Mouse (Mus musculus) layer of hippocampus, postnatal 25 days (tissue): ENCODE results near the gene Ahdc1. TPM values are rescaled to one million over a fixed set of nuclear protein-coding genes. Genes with fewer than 3 reads are reported as not detected.

Source experiments
- DNase-seq, 2 experiments: peaks; one replicate each; pipeline ENCODE4 v3.0.0; 2022; ENCODE audit warnings: mixed read lengths in 2 of 2, low spot score in 1 of 2; ENCODE audit errors: extremely low spot score in 1 of 2
- total RNA-seq, 2 experiments: library from RNA; stranded (reverse); gene quantifications; 2 replicates each; pipeline ENCODE4 v1.2.3; 2021

Gene Ahdc1
- total RNA-seq, 2 experiments from 2014 or later: 96.9 to 109 TPM

DNA sequence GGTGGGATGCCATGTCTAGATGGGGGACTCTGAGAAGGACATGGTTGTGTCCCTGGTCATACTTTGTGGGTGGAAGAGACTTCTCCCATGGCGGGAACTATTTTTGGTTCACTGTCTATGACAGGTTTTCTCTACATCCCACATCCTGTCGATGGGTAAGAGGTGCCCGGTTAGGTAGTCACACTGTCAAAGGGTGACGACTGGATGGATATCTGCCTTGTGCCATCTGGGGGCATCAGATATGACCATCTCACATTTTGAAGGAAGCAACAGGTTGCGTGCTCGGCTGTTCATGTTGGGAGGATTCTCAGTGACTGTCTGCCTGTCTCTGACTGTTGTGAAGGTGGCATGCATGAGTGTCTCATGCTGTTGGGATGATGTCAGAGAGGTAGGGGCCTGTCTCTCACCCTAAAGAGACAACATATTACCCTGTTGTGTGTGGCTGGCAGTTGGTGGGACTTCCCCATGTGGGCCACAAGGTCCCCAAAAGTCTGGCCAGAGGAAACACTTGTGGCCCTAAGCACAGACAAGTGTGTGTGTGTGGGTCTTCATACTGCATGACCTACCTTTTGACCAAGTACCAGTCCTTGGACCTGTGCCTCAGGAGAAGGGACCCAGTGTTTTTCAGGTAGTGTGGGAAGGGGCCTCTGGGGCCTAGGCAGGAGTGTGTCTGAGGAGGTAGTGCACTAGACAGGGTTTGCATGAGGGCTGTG, 39.9 kb downstream of the Ahdc1 start:
- DNase-seq: no peak

GRCm38 (mm10) chr4:133051550-133051865, 40.4 kb downstream of the Ahdc1 start:
- DNase-seq: no peak

DNA sequence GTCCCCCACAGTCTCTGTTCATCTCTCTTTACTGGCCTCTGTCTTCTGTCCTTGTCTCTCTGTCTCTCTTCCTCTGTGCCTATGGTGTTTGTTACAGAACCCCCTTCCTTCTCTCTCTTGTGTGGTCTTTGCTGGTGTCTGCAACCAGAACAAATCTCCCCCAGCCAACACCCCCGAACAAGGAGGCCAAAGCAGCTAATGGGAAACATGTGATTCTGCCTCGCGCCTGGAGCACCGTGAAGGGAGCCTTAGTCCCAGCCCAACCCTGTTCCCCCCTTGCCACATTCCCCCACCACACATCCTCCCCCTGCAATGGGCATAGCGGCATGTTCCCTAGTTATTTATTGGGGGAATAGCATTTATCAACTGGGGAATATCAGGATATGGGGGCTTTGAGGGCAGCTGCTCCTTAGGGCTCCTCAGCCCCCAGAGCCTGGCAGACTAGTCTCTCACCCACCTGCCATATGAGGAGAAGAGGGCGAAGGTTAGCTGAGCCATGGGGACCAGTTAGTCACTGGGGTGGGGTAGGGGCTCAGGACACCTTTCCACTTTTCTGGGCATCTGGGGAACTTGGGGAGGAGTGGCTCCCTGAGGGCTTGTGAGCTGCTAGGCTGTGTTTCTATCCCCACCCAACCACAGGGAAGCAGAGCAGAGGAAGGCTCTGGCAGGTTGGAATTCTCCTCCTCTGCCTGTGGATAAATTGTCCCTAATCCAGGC, 41.1 kb downstream of the Ahdc1 start:
- no peak for DNase-seq

DNA sequence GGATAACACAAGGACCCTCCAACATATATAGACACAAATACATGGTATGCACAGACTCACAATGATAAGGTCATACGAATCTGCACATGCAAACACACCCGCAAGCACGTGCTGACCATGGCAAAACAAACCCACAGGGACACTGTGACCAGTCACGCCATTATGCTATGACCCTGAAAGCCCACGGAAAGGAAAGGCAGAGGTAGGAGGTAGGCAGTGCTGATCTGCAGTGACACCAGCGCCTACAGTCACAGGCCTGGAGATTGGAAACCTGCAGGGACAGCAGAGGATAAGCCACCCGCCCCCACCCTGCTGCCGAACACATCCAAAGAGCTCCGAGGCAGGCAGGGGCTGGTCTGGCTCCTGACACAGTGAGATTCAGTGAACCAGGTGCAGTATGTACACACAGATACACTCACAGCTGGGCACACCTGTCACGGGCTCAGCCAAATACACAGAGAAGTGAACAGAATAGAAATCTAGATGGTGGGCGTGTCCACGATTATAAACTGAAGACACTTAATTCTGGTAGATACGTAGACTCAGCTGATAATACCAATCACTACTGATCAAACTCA, 42.0 kb downstream of the Ahdc1 start:
- DNase-seq: no peak

DNA sequence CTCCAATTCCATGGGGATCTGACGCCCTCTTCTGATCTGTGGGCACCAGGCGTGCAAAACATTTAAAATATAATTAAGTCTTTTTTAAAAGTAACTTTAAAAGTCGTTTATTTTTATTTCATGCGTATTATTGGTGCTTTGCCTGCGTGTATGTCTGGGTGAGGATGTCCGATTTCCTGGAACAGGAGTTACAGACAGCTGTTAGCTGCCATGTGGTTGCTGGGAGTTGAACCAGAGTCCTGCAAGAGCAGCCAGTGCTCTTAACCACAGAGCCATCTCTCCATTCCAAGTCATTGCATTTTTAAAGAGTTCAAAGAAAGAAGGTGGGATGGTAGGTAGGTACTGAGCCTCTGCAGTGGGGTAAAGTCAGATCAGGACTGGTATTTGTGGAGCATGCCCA, 43.5 kb downstream of the Ahdc1 start:
- DNase-seq: no peak

DNA sequence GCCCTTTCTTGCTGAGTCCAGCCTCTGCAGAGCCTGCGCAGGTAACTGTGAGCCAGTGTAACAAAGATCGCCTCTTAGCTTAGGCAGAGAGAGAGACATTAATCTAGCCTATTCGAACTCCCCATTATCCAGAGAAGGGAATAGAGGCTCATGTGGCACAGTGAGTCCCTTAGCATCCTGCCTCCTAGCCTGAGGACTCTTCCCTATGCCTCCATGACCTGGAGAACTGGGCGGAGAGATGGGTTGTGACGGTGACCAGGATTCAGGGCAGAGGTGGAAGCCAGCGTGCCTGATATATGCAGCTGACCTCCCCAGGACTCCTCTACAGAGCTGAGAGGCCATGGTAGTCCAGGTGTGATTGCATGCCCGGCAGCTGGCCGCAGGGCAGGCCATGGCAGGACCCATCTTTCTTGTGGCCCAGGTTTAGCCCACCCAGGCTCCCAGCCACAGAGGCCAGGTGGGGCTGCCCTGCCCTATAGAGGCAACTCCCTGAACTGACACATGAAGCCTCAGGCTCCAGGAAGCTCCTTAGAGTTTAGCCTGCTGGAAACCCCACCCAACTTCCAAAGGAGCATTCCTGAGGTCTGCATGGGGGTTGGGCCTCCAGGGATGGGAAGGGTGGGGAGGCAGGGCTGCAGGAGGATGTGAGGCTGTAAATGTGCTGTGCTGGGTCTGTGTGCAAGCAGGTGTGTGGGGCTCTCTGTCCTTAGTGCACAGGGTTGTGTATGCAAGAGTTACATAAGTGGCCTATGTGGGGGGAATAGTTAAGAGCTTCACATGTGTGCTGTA, 44.3 kb downstream of the Ahdc1 start:
- DNase-seq: no peak

DNA sequence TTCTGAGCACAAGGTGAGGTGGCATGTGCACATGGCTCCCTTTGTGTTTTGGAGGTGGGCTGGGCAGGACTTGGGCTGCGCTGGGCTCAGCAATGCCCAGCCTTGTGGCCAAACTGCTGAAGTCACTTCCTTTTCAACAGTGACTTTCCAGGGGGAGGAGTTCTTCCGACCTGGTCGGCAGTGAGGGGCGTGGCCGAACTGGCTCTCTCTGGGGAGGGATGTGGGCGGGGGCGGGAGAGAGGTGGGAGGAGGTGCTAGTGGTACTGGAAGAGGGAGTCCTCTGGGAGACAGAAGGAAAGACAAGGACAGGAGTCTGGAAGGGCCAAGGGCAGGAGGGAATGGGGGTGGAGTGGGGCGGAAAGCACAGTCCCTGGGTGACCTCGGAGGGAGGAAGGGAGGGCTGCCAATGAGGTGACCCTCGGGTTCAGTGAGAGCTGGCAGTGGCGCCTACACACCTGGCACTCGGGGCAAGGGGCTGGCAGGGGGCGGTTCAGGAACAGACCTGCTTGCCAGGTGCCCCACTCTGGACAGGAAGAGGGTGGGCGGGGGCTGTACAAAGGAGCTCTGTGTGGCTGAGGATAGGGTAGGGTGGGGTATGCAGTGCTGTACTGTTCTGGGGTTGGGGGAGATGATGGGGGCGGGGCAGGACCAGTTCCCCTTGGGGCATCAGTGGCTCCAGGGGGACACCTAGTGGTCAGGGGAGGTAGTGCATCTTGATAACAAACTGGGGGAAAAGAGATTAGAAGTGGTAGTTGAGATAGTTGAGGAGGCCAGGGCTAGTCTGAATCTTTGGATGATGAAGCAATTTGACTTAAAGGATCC, 45.2 kb downstream of the Ahdc1 start:
- DNase-seq: peak; percentile 68 to 90

GRCm38 (mm10) chr4:133057389-133058122, 46.5 kb downstream of the Ahdc1 start:
- DNase-seq: no peak

GRCm38 (mm10) chr4:133058123-133058453, 47.0 kb downstream of the Ahdc1 start:
- DNase-seq: no peak

- no peak for DNase-seq
Measured at GRCm38 (mm10) chr4:133058513-133059480, 47.7 kb downstream of the Ahdc1 start.

- no peak for DNase-seq
Measured at GRCm38 (mm10) chr4:133060702-133061101, 49.6 kb downstream of the Ahdc1 start.

GRCm38 (mm10) chr4:133061798-133062197, 50.7 kb downstream of the Ahdc1 start:
- DNase-seq: no peak

- no peak for DNase-seq
Measured at GRCm38 (mm10) chr4:133062286-133062685, 51.2 kb downstream of the Ahdc1 start.

DNA sequence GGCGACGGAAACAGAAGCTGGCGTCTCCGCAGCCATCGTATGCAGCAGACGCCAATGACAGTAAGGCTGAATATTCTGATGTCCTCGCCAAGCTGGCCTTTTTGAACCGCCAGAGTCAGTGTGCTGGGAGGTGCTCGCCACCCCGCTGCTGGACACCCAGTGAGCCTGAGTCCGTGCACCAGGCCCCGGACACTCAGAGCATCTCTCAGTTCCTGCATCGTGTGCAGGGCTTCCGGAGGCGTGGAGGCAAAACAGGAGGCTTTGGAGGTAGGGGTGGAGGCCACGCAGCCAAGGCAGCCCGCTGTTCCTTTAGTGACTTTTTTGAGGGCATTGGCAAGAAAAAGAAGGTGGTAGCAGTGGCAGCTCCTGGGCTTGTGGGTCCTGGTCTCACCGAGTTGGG, 52.1 kb downstream of the Ahdc1 start:
- DNase-seq: no peak

GRCm38 (mm10) chr4:133063799-133064198, 52.7 kb downstream of the Ahdc1 start:
- no peak for DNase-seq

DNA sequence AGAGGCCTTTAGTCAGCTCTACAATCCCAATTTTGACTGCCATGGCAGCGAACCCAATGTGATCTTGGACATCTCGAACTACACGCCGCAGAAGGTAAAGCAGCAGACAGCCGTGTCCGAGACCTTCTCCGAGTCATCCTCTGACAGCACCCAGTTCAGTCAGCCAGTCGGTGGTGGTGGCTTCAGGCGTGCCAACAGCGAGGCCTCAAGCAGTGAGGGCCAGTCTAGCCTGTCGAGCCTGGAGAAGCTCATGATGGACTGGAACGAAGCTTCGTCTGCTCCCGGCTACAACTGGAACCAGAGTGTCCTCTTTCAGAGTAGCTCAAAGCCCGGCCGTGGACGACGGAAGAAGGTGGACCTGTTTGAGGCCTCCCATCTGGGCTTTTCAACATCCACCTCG, 53.7 kb downstream of the Ahdc1 start:
- no peak for DNase-seq

GRCm38 (mm10) chr4:133065894-133066386, 54.9 kb downstream of the Ahdc1 start:
- DNase-seq: no peak

- no peak for DNase-seq
Measured at GRCm38 (mm10) chr4:133068400-133069138, 57.5 kb downstream of the Ahdc1 start.
